Mouse (Mus musculus): ENCODE results near the gene Jakmip3.

Gene Jakmip3

DNA sequence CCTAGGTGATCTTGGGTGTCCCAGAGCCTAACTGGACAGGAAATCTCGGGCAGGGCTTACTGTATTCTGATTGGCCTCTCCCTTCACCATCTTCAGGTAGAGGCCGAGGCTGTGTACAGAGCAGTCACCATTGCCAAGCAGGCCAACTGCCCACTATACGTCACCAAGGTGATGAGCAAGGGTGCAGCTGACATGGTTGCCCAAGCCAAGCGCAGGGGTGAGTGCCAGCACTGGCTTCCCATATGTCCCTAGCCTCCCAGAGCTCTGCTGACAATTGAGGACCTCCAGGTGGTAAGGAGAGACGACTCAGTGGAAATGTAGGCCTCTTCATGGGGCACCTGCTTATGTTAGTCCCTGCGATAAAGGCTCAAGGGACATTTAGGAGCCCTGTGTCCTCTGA, 154.2 kb downstream of the Jakmip3 start:
- DNase-seq (ENCODE audit: extremely low spot score, low read depth, low spot score): no peak

DNA sequence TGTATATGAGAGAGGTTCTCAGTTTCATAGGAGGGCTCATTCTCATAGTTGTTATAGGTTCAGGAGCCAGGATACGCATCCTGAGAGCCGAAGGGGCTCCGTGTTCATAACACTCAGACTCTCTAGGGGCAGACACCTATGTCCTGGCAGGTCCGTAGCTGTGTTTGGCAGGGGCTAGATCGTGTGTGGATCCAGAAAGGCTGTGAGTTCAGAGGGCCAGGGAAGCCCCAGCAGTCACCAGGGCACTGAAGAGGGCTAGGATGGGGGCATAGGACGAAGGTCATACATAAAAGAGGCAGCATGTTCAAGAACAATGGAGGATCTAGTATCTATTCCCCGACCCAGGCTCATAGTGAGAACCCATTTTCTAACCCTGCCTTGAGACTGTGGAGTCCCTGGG, 154.8 kb downstream of the Jakmip3 start:
- DNase-seq (ENCODE audit: extremely low spot score, low read depth, low spot score): no peak

DNA sequence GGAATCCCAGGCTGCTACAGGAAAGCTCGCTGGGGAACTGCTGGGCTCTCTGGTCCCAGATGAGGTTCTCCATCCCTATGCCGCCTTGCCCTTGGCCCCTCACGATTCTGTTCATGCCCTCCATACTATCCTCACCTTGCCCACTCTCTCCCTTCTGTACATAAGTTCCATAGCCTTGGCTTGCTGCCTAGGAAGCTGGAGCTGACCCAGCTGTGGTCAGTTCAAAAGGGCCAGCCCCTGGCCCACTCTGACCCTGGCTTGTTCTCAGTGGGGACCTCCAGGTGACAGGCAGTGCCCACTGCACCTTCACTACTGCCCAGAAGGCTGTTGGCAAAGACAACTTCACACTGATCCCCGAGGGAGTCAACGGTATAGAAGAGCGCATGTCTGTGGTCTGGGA, 155.9 kb downstream of the Jakmip3 start:
- no peak for DNase-seq (ENCODE audit: extremely low spot score, low read depth, low spot score)

DNA sequence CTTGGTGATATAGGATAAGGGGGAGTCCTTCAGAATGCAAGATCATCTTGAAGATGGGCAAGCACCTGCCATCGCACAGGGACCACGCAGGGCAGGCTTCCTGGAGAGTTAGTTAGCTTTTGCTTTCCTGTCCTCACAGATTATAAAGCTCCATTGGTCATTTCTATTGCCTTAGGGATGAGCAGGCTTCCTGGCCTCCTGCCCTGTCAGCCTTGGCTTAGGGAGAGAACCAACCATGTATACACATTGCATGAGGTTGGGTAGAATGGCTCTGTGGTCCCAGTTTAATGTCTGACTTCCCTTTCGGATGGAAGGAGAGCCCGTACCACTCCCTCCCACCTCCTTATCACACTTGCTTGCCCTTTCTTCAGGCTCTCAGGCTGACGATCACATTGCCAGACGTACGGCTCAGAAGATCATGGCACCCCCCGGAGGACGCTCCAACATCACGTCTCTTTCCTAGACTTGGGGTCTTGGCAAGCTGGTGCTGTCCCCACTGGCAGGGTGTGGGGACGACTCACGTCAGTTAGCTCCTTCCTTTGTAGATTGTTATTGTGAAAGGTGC, 160.1 kb downstream of the Jakmip3 start:
- DNase-seq (ENCODE audit: extremely low spot score, low read depth, low spot score): no peak

DNA sequence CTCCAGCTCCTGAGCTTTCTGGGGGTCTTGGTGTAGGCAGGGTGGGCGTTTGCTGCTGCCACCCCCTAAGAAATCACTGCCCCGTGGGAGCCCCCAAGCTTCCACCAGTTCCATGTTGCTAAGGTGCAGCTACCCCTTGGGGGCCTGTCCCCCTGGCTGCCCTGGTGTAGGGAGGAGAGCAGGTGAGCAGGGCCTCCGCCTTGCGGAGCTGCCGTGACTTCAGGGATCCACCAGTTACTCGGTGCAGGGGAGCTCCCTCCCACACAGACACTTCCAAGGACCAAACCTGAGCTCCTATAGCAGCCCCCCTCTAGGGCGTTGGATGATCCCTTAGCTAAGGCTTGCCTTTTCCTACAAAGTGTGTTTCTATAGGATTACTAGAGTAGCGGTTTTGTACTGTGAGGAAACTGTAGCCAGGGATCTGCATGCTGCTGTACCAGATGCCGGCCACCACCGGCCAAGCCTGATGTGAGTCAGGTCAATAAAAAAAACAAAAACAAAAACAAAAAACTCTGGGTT, 160.8 kb downstream of the Jakmip3 start:
- no peak for DNase-seq (ENCODE audit: extremely low spot score, low read depth, low spot score)

DNA sequence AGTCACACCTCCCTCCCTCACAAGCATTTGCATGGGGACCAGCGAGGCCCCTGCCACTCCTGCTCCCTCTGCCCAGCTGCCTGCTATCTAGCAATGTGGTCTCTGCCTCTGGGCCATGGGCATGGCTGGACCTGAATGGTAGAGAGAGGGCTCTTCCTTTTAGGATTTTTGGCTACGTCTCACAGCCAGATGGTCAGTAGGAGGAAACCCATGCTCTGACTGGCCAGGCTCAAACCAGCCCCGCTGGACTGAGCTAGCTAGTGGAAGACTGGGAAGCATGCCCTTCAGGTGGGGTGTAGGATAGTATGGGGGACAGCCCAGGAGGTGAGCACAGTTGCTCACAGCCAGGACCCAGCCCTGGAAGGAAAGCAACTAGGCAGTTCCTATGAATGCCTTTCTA, 161.3 kb downstream of the Jakmip3 start:
- no peak for DNase-seq (ENCODE audit: extremely low spot score, low read depth, low spot score)

DNA sequence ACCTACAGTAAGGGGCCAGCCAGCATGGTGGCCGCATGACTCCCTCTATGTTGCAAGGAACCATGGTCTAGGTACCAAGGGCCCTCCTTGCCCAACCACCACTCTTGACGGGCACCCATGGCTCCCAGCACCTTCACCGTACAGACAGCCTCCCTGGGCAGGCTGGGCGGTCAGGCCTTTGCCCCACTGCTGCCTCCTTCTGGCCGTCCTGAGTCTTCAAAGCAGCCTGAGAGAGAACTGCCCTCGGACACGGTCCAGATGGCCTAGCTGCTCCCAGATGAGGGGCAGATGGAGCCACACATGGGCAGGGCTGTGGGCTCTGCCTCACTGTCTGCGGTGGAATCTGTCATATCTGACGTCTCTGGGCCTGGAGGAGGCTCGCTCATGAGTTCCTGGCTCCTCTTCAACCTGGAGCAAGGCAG, 163.4 kb downstream of the Jakmip3 start:
- no peak for DNase-seq (ENCODE audit: extremely low spot score, low read depth, low spot score)

DNA sequence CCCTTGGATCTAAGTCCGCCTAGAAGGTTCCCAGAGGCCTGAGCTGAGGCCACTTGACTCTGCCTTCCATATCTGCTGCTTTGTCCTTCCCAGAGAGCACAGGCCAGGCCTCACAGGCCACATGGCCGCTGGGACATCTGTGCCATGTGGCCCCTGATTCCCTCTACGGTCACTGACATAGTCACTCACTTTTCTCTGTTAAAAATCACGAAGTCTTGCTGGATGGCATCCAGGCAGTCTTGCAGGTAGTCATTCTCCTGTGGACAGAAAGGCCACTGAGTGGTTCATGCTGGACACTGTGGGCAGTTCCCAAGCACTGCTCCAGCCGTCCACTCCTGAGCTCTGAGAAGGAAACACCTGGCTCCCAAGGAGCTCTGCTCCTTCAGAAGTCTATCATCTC, 164.5 kb downstream of the Jakmip3 start:
- no peak for DNase-seq (ENCODE audit: extremely low spot score, low read depth, low spot score)

DNA sequence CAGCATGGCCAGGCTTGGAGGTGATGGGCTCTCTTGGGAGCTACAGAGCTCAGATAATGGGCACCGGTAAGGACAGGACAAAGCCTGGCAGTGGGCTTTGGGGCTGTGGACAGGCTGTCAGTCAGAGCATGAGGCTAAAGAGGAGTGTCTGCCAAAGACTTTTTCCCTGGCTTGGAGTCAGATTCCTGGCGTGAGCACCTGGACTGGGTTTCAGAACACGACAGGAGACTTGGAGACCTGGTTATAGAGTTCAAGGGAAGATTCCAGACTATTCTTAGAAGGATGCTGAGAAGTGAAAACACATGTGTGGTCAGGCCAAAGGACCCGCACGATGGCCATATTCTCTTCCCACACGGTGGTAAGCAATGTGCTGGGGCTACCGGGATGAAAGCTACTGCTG, 165.2 kb downstream of the Jakmip3 start:
- no peak for DNase-seq (ENCODE audit: extremely low spot score, low read depth, low spot score)

DNA sequence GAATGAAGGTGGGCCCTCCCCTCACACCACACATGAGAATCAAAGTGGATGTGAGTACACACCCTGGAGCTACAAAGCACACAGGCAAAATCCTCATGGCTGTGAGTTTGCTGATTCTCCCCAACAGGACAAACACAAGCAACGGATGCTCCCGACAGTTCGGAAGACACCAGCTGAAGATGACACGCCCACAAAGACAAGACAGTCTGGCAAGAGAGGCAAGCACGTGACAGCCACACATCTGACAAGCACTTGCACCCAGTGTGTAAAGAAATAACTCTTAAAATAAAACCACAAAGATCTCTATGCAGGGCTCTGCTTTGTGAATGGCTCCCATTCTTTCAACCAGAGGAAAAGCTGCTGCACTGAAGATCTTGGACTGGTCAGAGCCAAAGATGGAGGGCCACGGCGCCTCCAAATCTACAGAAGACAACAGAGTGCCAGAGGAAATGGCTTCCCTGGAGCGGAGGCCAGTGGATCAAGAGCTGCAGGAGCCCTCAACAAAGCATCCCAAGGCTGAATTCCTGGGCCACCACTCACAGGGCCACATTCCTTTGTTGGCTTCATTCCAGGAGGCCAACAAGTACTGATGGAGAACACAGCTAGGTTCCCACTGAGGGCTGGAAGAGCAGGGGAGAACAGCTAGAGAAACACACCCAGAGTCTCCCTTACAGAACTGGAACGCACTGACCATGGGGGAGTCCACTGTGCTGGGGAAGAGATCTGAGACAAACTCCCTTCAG, 167.5 kb downstream of the Jakmip3 start:
- no peak for DNase-seq (ENCODE audit: extremely low spot score, low read depth, low spot score)

DNA sequence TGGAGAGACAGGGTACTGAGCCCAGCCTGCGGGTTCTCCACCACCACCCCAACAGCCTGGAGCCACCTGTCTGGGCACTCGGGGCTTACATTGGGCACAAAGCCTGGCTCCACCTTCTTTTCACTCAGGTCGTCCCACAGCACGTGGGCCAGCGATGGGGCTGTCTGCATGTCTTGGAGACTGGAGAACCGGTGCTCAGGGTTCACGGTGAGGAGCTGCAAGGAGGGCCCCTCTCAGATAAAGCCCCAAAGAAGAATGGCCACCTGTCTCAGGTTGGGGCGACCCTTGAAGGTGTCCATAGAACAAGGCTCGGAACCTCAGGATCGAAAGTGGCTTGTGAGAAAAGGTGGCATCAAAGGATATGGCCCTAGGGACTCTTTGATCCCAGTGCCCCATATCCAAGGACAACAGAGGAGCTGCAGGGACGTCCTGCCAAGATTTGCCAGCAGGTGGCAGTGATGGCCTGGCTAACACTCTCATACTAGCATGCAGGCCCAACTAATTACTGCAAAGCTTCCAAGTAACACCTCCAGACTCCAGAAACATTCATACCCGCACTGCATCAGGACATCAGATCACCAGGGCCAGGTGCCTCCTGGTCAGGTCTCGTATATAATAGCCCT, 178.7 kb downstream of the Jakmip3 start:
- DNase-seq (ENCODE audit: extremely low spot score, low read depth, low spot score): peak; percentile 44

DNA sequence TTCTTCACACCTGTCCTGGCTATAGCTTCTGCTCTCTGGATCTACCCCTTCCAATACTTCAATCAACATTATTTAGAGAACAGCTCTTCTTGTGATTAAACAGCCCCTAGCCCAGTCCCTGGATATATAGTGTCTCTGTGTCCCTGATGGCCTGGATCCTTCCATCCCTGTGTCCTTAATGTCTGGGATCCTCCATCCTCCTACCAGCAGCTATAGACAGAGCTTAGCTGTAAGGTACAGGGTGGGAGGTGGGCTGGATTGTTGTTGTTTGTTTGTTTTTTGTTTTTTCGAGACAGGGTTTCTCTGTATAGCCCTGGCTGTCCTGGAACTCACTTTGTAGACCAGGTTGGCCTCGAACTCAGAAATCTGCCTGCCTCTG, 179.2 kb downstream of the Jakmip3 start:
- DNase-seq (ENCODE audit: extremely low spot score, low read depth, low spot score): no peak

DNA sequence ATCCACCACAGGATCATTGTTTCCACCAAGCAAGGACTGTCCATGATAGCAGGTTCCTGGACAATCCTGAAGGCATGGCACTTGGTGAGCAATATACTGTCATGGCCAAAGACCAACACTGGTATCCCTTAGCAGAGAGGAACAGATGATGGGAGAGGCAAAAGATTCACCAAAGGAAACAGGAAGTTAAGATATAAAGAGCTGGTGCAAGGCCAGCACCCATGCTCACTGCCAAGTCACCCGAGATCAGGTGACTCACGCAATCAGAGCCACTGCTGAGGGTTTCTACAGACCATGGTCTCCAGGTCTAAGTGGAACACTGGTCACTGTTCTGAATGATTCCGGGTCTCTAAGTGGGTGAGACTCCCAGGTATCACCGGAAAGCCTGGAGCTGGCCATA, 185.4 kb downstream of the Jakmip3 start:
- DNase-seq (ENCODE audit: extremely low spot score, low read depth, low spot score): no peak

DNA sequence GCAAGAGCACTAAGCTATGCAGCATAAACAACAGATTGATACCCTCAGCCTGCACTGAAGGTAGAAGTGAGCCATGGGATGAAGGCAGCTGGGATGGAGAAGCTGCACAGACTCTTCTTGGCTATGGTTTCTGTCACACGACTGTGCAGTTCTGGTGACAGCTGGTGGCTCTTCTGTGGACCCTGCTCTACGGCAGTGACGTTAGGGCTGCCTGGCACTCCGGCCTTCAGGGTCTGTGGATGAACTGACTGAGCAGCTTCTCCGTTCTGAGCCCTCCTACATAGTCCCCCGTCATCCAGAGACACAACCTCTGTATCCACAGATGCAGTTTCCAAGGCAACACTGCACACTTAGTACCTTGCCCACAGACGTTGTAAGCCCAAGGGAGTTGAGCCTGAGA, 186.0 kb downstream of the Jakmip3 start:
- DNase-seq (ENCODE audit: extremely low spot score, low read depth, low spot score): no peak

DNA sequence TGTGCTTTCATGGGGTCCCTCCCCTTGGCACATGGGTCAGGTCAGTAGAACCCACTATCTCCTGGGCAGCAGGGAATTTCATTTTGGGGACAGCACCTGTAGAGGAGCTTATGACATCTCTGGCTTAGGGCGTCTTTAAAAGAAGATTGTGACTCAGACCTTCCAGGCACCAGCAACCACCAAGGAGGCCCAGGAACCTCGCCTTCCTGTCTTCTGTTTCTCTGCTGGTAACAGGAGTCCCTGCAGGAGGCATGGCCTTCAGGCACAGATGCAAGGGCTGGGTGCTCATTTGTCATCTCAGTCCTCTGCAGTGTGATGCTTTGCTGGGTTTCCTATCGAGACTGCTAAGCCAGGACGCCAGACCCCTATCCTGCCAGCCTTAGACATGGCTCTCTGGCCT, 188.5 kb downstream of the Jakmip3 start:
- no peak for DNase-seq (ENCODE audit: extremely low spot score, low read depth, low spot score)

DNA sequence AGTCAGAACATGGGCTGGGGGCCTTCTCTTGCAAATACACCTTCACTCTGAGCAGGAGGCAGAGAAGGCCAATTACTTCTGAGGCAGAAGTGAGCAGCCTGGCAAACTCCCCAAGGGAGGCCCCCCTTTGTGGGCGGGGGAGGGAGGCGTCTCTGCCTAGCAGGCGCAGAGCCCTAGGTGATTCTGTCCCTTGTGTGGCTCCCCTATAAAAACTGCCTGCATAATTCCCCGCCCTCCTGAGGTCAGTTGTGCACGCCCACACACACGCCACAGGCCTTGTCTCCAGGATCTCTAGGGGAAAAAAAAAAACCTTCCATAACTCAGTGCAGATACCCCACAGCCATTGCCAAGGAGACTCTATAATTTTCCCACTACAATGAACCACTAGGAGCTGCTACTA, 189.8 kb downstream of the Jakmip3 start:
- DNase-seq (ENCODE audit: extremely low spot score, low read depth, low spot score): no peak

DNA sequence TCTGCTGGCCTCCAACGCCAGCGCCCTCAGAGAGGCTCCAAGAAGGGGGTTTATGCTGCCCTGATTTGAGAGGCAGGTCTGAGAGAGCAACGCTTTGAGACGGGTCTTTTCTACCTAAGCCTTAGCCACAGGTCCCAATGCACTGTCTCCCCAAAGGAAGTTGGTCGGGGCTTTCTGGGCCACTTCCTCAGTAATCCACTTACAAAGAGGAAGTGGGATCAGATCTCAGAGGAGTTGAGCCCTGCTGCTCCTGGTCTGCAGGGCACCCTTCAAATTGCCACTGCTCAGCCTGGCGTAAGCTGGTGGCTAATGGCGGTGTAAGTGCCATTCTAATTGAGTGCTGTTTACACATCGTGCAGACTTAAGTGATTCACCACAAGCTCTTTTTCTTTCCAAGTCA, 191.0 kb downstream of the Jakmip3 start:
- no peak for DNase-seq (ENCODE audit: extremely low spot score, low read depth, low spot score)

DNA sequence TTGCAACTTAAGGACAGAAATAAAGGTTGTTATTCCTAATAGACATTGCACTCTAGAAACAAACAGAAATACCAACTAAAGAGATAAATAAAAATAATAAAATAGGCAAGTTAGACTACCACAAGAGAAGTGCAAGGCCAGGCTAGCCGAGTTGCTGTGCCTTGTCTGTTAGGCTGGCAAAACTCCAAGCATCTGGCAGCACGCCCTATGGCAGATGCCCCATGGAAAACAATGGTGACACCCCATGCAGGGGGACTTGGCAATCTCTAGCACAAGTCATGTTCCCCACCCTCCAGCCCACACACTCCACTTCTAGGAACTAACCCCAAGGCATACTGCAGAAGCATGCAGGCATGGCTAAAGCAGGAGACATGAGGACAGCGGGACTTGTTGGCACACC, 192.9 kb downstream of the Jakmip3 start:
- DNase-seq (ENCODE audit: extremely low spot score, low read depth, low spot score): no peak

Data from hindlimb bud, embryonic 11.5 days (tissue).